Mouse (Mus musculus) embryonic fibroblast, embryonic 13.5 days (primary cell): ENCODE results near the gene Nup98.

ENCODE experiments used
- CTCF ChIP-seq: IDR thresholded peaks from 2 replicates; pipeline ENCODE4 v1.5.1; 2011; ENCODE audit warnings: mild to moderate bottlenecking, control low read depth, low read length, moderate library complexity, borderline replicate concordance; ENCODE audit not compliant: insufficient read depth
- POLR2A ChIP-seq: IDR thresholded peaks from 2 replicates; pipeline ENCODE4 v1.6.1; 2011; ENCODE audit warnings: low read depth, mild to moderate bottlenecking, control low read depth, low read length, moderate library complexity

DNA sequence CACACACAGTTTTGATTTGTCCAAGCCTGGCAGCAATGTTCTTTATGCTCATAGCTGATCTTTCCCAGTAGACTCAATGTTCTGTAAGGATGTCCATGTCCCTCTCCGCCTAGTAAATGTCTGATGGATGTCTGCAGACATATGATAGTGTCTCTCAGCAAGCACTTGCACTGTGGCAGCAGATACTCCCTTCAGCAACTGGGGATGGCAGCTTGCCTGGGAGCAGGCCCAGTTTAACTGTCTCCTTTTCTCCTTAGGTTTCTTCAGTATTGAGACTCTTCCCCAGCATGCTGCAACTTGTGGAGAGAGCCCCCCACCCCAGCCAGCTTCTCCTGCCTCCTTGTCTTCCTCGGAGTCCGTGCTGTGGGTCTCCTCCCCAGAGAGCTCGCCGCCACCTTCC, 128.2 kb downstream of the Nup98 start:
- TF ChIP-seq CTCF (no peak), POLR2A (no peak)
